Mouse (Mus musculus) lung, postnatal 0 days (tissue): ENCODE measurements around the gene Olfr806.

Source experiments
- CTCF ChIP-seq: IDR thresholded peaks from 2 replicates; pipeline ENCODE4 v1.5.1; 2016; ENCODE audit warnings: antibody characterized with exemption, mild to moderate bottlenecking
- EP300 ChIP-seq: IDR thresholded peaks from 2 replicates; pipeline ENCODE4 v1.6.1; 2016; ENCODE audit warnings: antibody characterized with exemption, mild to moderate bottlenecking, control low read depth

DNA sequence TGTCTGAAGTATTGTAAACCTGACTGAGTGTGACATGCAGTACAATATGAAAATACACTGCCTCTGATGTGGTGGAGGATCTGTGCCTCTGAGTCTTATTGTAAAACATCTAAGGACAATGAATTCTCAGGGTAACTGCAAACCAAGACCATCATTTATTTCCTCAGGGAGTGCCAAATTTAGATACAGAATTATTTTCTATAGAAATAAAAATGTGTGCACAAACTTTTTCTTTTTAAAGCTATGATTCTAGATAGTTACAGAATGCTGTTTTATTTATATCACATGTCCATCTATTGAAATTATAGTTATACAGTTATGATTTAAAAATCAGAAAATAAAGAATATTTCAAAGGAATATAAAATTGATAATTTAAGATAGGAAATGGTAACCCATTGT, at the start of gene Olfr806:
- TF ChIP-seq CTCF, result no peak
- TF ChIP-seq EP300, result no peak
